Mouse (Mus musculus) Patski (cell line): ENCODE measurements around the gene Med25. TPM values are rescaled to one million over a fixed set of nuclear protein-coding genes. Genes with fewer than 3 reads are reported as not detected.
A peak's percentile ranks its signal among the peaks of the same experiment; 100 is the strongest.

ENCODE experiments used
- ATAC-seq: fragments of 100-300 bp; one replicate; pipeline ENCODE4 v1.8.0; 2021
- CTCF ChIA-PET: fragments of 350-600 bp; sonication (Branson Sonifier 250); formaldehyde crosslinking; loops from one replicate; lab custom pipeline; 2022; ENCODE audit warnings: inconsistent platforms; lab: Charles Lee
- POLR2A ChIA-PET: fragments of 350-600 bp; sonication (Branson Sonifier 250); formaldehyde crosslinking; loops from one replicate; lab custom pipeline; 2022; ENCODE audit warnings: antibody characterized with exemption, inconsistent platforms; lab: Charles Lee
- DNase-seq: peaks from one replicate; pipeline ENCODE4 v3.0.0-alpha.2; 2011; ENCODE audit warnings: low read depth, low spot score
- H3K27me3 ChIP-seq: fragments of 371-371 bp; one replicate; pipeline ENCODE4 v1.5.1; 2021
- CTCF ChIP-seq: fragments of 100-300 bp; IDR thresholded peaks from one replicate; pipeline ENCODE4 v1.5.1; 2021
- in situ Hi-C: fragments of 300-500 bp; cut with MboI; formaldehyde crosslinking; loops from 3 replicates; pipeline ENCODE4 v1.11.1; 2018; ENCODE audit warnings: low pct_unique_long_range_greater_than_20kb, mixed read lengths
- polyA plus RNA-seq: library from polyadenylated mRNA; unstranded; gene quantifications from one replicate; pipeline ENCODE4 v1.2.3, GENCODE M21; 2021

Gene Med25
- polyA plus RNA-seq, 1 experiment from 2014 or later = 96.8 TPM

DNA sequence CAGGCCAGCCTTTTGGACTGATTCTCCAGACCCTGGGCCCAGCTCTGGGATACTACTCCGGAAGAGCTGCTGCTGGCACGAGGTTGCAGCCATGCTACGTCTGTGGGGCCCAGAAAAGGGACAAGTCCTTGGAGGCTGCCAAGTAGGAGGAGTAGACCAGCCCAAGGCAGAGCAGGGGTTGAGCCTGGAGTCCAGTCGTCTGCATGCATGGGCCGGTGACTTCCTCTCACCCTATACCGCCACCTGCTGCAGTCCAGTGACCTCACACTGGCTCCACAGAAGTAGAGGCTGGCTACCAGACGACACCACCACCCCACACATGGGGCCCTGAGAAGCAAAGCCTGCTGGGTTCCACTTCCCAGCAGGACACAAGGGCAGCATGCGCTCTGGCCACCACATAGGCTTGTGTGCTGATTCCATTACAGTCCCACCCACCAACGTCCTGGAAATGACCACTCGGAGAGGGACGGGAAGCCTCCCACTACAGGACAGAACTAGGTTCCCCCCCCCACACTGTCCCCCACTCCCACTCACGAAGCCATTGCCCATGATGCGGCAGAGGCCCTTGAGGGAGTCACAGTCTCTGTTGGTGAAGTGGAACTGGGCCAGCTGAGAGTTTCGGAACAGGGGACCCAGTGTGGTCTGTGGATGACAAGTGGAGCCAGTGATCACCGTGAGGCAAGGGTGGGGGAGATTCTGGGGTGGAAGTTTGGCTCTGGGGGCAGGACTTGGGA, 26.1 kb downstream of the Med25 start:
- in situ Hi-C loops = loop anchor here (25.0 kb wide), 1 partner anchor 846 kb away; the partner anchor contains the start of genes Dbp, Fam83e, Rpl18 and Sphk2
- ATAC-seq = no peak
- TF ChIP-seq CTCF = no peak
- CTCF ChIA-PET = interaction anchor here (1.3 kb wide), 1 partner anchor 11 kb away, joined by 5 read pairs; no protein-coding TSS in a partner anchor
- DNase-seq = no peak
- no peaks in the 10 kb centered on the region for H3K27me3 ChIP-seq
- POLR2A ChIA-PET = interaction anchor here (0.6 to 1.1 kb wide), 2 partner anchors 12 to 59 kb away, joined by 4 to 5 read pairs; no protein-coding TSS in a partner anchor

DNA sequence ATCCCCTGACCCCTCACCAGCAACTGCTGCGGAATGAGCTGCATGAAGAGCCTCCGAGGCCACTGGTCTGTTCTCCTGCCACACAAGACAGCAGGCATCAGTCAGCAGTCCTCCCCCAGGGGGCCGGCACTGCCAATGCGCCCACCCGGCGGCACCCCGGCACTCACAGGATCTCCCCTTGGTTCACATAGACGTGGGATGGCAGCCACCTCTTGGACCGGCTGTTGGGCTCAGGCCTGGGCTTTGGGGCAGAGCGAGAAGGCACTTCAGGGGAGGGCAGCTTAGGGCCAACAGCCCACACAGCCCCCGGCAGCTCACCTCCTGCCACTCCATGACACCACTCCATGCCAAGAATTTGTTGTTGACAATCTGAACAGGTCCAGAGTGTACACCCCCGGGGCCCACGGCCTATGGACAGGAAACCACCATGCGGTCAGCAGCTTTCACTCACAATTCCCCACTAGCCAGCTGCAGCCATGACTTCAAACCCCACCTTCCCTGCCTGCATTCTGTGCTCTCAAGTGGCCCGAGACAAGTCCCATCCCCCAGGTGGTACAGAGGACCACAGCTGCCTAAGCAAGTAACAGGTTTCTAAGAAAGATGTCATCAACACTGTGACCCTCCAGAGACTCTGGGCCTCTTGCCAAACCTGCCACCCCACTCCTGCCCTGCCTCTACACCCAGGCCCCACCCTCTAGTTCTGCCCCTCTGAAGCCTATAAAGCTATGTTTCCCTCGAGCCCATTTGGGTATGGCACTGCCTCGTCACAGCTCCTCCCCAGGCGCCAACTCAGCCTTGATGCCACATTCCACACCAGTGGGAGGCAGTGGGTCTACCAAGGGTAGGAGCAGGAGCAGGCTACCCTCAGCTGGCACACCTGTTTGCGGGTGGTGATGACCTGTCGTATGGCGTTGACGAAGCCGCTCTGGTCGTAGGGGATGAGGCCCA, 27.6 kb downstream of the Med25 start:
- no peaks in the 10 kb centered on the region for H3K27me3 ChIP-seq
- no peak for TF ChIP-seq CTCF
- DNase-seq (no peak), ATAC-seq (no peak)
- in situ Hi-C loops = loop anchor here (25.0 kb wide), 1 partner anchor 847 kb away; the partner anchor contains the start of genes Dbp, Fam83e, Rpl18 and Sphk2
- ChIA-PET CTCF (interaction anchor here (1.4 kb wide), 1 partner anchor 10 kb away, joined by 4 read pairs; no protein-coding TSS in a partner anchor), POLR2A (interaction anchor here (0.6 to 1.0 kb wide), 2 partner anchors 9 to 27 kb away, joined by 3 read pairs; no protein-coding TSS in a partner anchor)

GRCm38 (mm10) chr7:44863982-44864494, 28.5 kb downstream of the Med25 start:
- in situ Hi-C loops = loop anchor here (25.0 kb wide), 1 partner anchor 848 kb away; the partner anchor contains the start of genes Dbp, Fam83e, Rpl18 and Sphk2
- no peaks in the 10 kb centered on the region for H3K27me3 ChIP-seq
- ChIA-PET POLR2A (no interaction called here), CTCF (interaction anchor here (1.4 kb wide), 1 partner anchor 9 kb away, joined by 4 read pairs; no protein-coding TSS in a partner anchor)
- ATAC-seq = no peak
- no peak for TF ChIP-seq CTCF
- DNase-seq = no peak

DNA sequence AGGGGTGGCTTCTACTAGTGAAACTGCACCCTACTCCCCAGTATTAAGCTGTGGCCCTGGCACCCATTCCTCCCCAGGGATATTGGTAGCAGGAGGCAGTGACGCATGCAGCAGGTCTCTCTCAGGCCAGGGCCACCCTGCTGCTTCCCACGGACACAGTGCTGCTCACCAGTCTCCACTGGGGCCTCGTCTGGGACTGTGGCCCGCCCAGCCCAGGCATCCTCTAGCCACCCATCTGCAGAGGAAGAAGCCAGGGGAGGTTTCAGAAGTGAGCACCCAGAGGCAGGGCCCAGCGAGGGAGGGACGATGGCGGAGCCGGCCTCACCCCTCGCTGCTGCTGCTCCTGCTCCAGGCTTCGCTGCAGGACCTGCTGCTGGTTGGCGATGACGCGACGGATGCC, 29.3 kb downstream of the Med25 start:
- CTCF ChIA-PET = no interaction called here
- POLR2A ChIA-PET = no interaction called here
- DNase-seq = no peak
- H3K27me3 ChIP-seq = no peaks in the 10 kb centered on the region
- in situ Hi-C loops = loop anchor here (25.0 kb wide), 1 partner anchor 849 kb away; the partner anchor contains the start of genes Dbp, Fam83e, Rpl18 and Sphk2
- no peak for ATAC-seq
- no peak for TF ChIP-seq CTCF

DNA sequence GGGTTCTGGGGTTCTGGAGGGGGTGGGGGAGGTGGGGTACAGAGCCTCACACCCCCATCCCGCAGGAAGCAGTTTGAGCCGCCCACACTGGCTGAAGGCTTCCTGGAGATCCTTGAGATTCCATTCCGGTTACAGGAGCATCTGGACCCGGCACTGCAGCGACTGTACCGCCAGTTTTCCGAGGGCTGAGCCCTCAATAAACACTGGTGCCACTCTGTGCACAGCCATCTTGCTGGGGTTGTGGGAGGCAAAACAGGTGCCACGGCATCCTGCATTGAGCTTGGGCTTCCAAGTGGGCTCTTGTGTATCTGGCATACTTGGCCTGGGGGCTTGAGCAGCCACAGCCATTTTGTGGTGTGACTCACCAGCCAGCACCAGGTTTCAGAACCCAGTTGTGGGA, 30.1 kb downstream of the Med25 start:
- ATAC-seq (no peak), DNase-seq (no peak)
- POLR2A ChIA-PET = no interaction called here
- in situ Hi-C loops = loop anchor here (25.0 kb wide), 1 partner anchor 850 kb away; the partner anchor contains the start of genes Dbp, Fam83e, Rpl18 and Sphk2
- H3K27me3 ChIP-seq = no peaks in the 10 kb centered on the region
- CTCF ChIA-PET = no interaction called here
- no peak for TF ChIP-seq CTCF

GRCm38 (mm10) chr7:44861429-44861816, 31.1 kb downstream of the Med25 start:
- ATAC-seq = no peak
- POLR2A ChIA-PET = interaction anchor here (1.0 kb wide), 1 partner anchor 35 kb away, joined by 3 read pairs; no protein-coding TSS in a partner anchor
- in situ Hi-C loops = loop anchor here (25.0 kb wide), 1 partner anchor 851 kb away; the partner anchor contains the start of genes Dbp, Fam83e, Rpl18 and Sphk2
- DNase-seq = no peak
- H3K27me3 ChIP-seq = no peaks in the 10 kb centered on the region
- TF ChIP-seq CTCF = no peak
- CTCF ChIA-PET = interaction anchor here (0.7 to 1.8 kb wide), 6 partner anchors 8 to 121 kb away, joined by 3 to 7 read pairs (median 4); partner anchors contain the start of gene Ptov1

DNA sequence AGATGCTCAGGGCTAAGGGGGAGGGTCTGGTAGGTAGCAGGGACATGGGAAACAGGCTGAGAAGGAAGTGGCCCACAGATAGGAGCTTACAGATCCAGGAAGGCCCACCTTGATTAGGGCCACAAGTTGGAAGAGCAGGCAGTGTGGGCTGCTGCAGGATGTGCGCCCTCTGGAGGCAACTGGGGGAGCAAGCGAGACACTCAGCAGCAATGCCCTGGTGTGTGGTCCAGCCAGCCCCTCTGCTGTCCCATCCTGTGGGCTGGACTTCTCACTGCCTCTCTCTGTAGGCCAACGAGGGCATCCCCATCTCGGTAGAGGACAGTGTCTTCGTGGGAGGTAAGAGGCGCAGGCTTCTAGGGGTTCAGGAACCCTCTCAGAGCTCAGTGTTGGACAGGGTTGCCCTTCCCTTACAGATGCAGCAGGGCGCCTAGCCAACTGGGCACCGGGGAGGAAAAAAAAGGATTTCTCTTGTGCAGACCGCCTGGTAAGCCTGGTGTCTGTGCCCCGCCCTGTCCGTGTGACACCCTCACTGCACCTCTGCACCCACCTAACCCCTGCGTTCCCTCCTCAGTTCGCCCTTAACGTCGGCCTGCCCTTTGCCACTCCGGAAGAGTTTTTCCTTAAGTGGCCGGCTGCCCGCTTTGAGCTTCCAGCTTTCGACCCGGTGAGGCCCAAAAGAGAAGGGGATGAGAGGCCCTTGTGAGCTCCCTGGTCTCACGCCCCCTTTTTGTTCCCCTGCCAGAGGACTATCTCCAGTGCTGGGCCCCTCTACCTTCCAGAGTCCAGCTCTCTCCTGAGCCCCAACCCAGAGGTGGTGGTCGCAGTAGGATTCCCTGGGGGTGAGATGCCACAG, 31.7 kb downstream of the Med25 start:
- no peak for DNase-seq
- peak; percentile 37 for ATAC-seq
- ChIA-PET POLR2A (interaction anchor here (1.0 kb wide), 1 partner anchor 36 kb away, joined by 3 read pairs; no protein-coding TSS in a partner anchor), CTCF (interaction anchor here (0.7 to 1.8 kb wide), 8 partner anchors 9 to 121 kb away, joined by 3 to 7 read pairs (median 4); partner anchors contain the start of gene Ptov1)
- no peak for TF ChIP-seq CTCF
- H3K27me3 ChIP-seq = no peaks in the 10 kb centered on the region
- in situ Hi-C loops = loop anchor here (25.0 kb wide), 1 partner anchor 851 kb away; the partner anchor contains the start of genes Dbp, Fam83e, Rpl18 and Sphk2

DNA sequence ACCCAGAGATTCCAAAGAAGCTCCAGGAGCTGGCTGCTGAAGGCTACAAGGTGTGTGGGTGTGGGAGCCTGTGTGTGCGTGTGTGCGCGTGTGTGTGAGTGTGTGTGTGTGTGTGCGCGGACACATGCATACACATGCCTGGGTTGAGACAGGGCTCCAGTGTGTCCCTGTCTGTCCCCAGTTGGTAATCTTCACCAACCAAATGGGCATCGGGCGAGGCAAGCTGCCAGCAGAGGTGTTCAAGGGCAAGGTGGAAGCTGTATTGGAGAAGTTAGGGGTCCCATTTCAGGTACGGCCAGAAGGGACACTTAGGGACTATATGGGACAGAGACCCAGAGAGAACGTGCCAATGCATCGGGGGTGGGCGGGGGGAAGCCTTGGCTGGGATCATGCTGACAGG, 32.6 kb downstream of the Med25 start:
- ChIA-PET POLR2A (no interaction called here), CTCF (interaction anchor here (0.7 to 1.8 kb wide), 6 partner anchors 9 to 122 kb away, joined by 3 to 7 read pairs (median 3); partner anchors contain the start of gene Ptov1)
- no peak for TF ChIP-seq CTCF
- in situ Hi-C loops = loop anchor here (25.0 kb wide), 1 partner anchor 852 kb away; the partner anchor contains the start of genes Dbp, Fam83e, Rpl18 and Sphk2
- DNase-seq (no peak), ATAC-seq (no peak)
- H3K27me3 ChIP-seq = no peaks in the 10 kb centered on the region
